Mouse (Mus musculus) lung, embryonic 16.5 days (tissue): ENCODE measurements at regions not wholly inside any gene's neighbourhood (a gene's known extent, or its start where the extent isn't known, plus 50 kb on each side); places are given as distances from the start of the nearest gene placed in this dataset.

Experiments used
- ATAC-seq: fragments of 200-750 bp; cut with Nextera tagmentation; 2 replicates; pipeline ENCODE4 v1.8.0; 2017; ENCODE audit warnings: low read depth, mild to moderate bottlenecking, moderate library complexity
- H3K27ac ChIP-seq: fragments of 300-500 bp; sonication (generic); 2 replicates; pipeline ENCODE4 v1.5.1; 2014; ENCODE audit warnings: mild to moderate bottlenecking, control low read depth, low read length
- H3K27me3 ChIP-seq: fragments of 300-500 bp; sonication (generic); 2 replicates; pipeline ENCODE4 v1.6.1; 2014; ENCODE audit warnings: low read depth, low read length, mixed read lengths; ENCODE audit not compliant: control insufficient read depth, insufficient read depth
- H3K36me3 ChIP-seq: fragments of 300-500 bp; sonication (generic); 2 replicates; pipeline ENCODE4 v1.6.1; 2014; ENCODE audit warnings: low read length; ENCODE audit not compliant: control insufficient read depth, insufficient read depth
- H3K4me1 ChIP-seq: fragments of 300-500 bp; sonication (generic); replicated peaks from 2 replicates; pipeline ENCODE4 v1.6.1; 2014; ENCODE audit warnings: low read length, mixed read lengths; ENCODE audit not compliant: control insufficient read depth, insufficient read depth
- H3K4me2 ChIP-seq: fragments of 300-500 bp; sonication (generic); 2 replicates; pipeline ENCODE4 v1.6.1; 2014; ENCODE audit warnings: low read depth, low read length, control low read depth
- H3K4me3 ChIP-seq: fragments of 300-500 bp; sonication (generic); 2 replicates; pipeline ENCODE4 v1.5.1; 2014; ENCODE audit warnings: mild to moderate bottlenecking, low read length, control low read depth
- H3K9ac ChIP-seq: fragments of 300-500 bp; sonication (generic); 2 replicates; pipeline ENCODE4 v1.6.1; 2014; ENCODE audit warnings: low read length, control low read depth
- H3K9me3 ChIP-seq: fragments of 300-500 bp; sonication (generic); 2 replicates; pipeline ENCODE4 v1.6.1; 2016; ENCODE audit warnings: low read length; ENCODE audit not compliant: control insufficient read depth
- WGBS: fragments of 180-500 bp; shearing (Covaris S2); extraction: QIAGEN DNeasy Blood & Tissue Kit; methylation state at CpG from one replicate; pipeline ENCODE4 v1.1.7; 2014; 5-methylcytosine and 5-hydroxymethylcytosine counted together

DNA sequence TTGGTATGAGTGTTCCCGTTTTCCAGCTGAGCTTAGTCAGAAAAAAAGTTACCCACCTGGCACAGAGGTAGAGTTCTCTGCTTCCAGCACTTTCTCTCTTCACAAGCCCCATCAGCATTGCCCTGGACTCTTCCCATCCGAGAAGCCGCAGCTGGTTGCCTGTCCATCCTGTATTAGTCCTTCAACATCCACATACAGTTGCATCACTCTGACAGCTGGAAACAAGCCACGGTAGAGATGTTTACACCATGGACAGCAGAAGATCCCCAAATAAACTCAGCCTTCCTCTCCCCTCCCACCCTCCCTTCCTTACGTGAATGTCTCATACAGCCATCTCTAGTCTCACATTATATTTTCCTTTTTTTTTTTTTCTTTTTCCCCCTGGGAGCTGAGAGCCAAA lies 304.9 kb downstream of the Gpam start:
- H3K36me3 ChIP-seq: no peaks in the 10 kb centered on the region
- ATAC-seq: peak; percentile 62; the same call in 1 of the 2 replicates
- H3K4me3 ChIP-seq: no peak overlapping the region
- H3K4me2 ChIP-seq: no peak overlapping the region
- no peak overlapping the region for H3K27ac ChIP-seq
- no peak overlapping the region for H3K9ac ChIP-seq
- no peaks in the 10 kb centered on the region for H3K9me3 ChIP-seq
- H3K27me3 ChIP-seq: no peaks in the 10 kb centered on the region
- WGBS: 45% methylated on average over 5 of the region's 5 CpGs
- H3K4me1 ChIP-seq: no peaks in the 10 kb centered on the region

DNA sequence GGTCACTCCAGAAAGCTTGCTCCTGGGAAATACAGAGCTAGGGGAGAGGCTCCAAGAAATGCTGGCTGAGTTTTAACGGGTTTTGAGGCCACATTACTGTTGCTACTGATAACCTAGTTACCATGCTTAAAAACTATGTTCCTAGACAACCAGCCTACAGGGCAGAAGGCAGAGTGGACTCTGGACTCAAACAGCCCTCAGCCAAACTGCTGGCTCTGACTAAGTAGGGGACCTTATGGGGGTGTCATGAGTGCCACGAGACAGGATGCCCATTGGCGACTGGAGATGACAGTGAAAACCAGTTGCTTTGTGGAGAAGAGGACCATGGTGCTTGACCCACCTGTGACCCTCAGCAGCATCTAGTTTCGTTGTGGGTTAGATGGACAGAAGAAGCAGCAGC lies 306.5 kb downstream of the Gpam start:
- no peak overlapping the region for H3K4me2 ChIP-seq
- no peaks in the 10 kb centered on the region for H3K4me1 ChIP-seq
- no peak overlapping the region for H3K27ac ChIP-seq
- H3K9ac ChIP-seq: no peak overlapping the region
- no peaks in the 10 kb centered on the region for H3K27me3 ChIP-seq
- no peaks in the 10 kb centered on the region for H3K36me3 ChIP-seq
- WGBS: 63% methylated on average over 4 of the region's 4 CpGs
- ATAC-seq: no peak
- no peaks in the 10 kb centered on the region for H3K9me3 ChIP-seq
- no peak overlapping the region for H3K4me3 ChIP-seq

DNA sequence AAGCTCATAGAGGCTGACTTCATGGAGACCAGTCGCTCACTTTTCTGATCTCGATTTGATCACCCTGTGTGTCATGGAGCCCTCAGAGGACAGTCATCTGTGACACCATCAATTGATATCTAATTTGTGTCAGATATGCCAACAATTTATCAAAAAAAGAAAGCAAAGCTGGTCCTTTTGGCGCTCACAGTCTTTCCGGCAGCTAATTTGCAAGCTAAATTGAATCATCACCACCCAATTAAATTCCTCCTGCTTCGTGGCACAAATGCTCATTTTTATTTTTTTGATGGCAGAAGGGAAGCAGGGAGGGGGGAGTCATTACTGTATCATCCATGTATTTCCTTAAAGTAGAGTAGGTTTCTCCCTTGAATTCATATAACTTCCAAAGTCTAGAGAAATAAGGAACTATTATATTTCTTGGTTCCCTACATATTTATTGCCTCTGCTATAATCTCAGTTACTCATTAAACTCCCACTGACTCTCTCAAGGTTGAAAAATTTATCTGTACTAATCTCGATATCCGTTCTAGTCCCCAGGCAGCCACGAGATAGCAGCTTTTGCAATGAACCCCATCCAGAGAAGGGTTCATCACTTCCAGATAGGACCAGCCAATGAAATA lies 325.8 kb downstream of the Gpam start:
- ATAC-seq: no peak
- Histone ChIP-seq H3K4me2 (no peak overlapping the region), H3K36me3 (no peaks in the 10 kb centered on the region), H3K27me3 (no peaks in the 10 kb centered on the region), H3K9me3 (no peaks in the 10 kb centered on the region), H3K4me3 (no peak overlapping the region), H3K4me1 (no peaks in the 10 kb centered on the region), H3K9ac (no peak overlapping the region), H3K27ac (no peak overlapping the region)
- WGBS: 57% methylated on average over 8 of the region's 8 CpGs

DNA sequence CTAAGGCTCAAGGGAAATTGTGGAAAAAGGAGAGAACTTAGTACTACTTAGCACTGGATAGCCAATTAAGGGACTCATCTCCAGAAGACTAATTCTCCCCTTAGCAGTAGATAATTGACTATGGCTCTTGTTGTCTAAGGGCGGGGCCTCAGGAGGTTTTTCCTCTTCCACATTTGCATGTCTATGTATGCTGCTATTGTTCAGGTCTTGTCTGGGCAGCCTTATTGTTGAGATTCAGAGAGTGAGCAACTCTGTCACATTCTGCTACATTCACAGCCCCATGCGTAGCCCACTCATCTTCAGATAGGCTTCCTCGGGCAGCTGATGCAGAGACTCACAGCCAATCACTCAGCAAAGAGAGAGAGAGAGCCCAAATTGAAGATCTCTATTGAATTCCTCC lies 339.9 kb downstream of the Gpam start:
- no peaks in the 10 kb centered on the region for H3K9me3 ChIP-seq
- ATAC-seq: no peak
- 85% methylated on average over 3 of the region's 3 CpGs for WGBS
- no peak overlapping the region for H3K4me3 ChIP-seq
- H3K36me3 ChIP-seq: no peaks in the 10 kb centered on the region
- no peaks in the 10 kb centered on the region for H3K27me3 ChIP-seq
- H3K27ac ChIP-seq: no peak overlapping the region
- no peak overlapping the region for H3K4me2 ChIP-seq
- no peak overlapping the region for H3K9ac ChIP-seq
- no peaks in the 10 kb centered on the region for H3K4me1 ChIP-seq

DNA sequence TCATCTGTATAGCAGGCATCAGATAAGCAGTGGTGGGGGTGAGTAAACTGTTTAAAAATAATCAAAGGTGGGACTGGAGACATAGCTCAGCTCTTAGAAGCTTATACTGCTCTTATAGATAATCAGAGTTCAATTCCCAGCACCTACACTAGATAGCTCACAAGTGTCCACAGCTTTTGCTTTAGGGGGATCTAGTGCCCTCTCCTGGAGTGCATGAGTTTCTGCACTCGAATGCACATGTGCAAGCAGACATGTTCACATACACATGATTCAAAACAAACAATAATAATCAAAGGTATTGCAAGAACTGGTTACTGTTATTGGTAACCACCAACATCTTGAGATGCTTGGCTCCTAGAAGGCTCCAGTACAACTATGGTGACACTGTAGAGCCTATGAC lies 343.3 kb downstream of the Gpam start:
- Histone ChIP-seq H3K36me3 (no peaks in the 10 kb centered on the region), H3K27me3 (no peaks in the 10 kb centered on the region), H3K27ac (no peak overlapping the region), H3K9ac (no peak overlapping the region), H3K4me2 (no peak overlapping the region), H3K4me1 (no peaks in the 10 kb centered on the region), H3K9me3 (no peaks in the 10 kb centered on the region), H3K4me3 (no peak overlapping the region)
- WGBS: 52% methylated on average over 1 of the region's 1 CpGs
- ATAC-seq: no peak

DNA sequence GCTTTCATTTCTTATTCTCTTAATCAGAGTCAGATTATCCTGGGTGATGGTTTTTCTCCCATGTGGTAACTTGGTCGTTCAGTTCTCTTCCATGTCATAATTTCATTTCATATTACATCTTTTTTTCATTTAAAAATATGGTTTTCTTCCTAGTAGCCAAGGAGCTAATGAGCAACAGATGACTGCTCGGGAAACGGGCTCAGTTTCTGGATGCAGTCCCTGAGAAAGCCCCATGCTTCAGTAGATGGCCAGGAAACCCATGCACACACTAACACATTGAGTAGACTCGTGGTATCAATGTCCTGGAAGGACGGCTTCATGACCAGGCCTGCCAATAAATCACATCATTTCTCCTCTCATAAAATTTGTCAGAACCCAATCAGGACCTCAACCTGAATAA lies 369.3 kb downstream of the Gpam start:
- Histone ChIP-seq H3K4me3 (no peak overlapping the region), H3K36me3 (no peaks in the 10 kb centered on the region), H3K4me2 (no peak overlapping the region), H3K9ac (no peak overlapping the region), H3K27me3 (no peaks in the 10 kb centered on the region), H3K27ac (no peak overlapping the region), H3K9me3 (no peaks in the 10 kb centered on the region), H3K4me1 (no peaks in the 10 kb centered on the region)
- 74% methylated on average over 5 of the region's 5 CpGs for WGBS
- no peak for ATAC-seq

DNA sequence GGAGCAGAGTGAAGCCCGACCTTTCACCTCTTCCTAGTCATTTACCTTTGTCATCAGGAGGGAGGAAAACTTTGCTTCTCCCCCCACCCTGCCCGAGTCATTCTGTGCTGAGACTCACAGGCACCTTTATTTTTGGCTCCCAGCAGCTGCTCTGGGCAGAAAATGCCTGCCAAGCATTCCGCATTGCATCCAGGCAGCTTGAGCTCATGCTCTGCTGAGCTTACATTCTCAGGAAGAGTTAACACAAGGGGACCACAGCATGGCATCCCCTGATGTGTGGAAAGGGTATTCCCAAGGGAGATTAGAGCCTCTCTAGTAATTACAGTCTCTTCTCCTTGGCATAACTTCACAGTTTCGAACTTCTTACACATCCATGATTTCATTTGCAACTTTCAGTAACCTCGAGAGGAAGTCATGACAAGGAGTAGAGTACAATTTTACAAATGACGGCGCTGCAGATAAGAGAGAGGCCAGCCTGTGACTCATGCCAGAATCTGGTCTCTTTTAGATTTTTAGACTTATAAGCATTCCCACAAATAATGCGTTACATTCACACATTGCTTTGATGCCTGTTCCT lies 370.3 kb downstream of the Gpam start:
- no peak overlapping the region for H3K9ac ChIP-seq
- H3K27me3 ChIP-seq: no peaks in the 10 kb centered on the region
- WGBS: 42% methylated on average over 8 of the region's 8 CpGs
- no peaks in the 10 kb centered on the region for H3K9me3 ChIP-seq
- ATAC-seq: no peak
- H3K4me2 ChIP-seq: no peak overlapping the region
- H3K36me3 ChIP-seq: no peaks in the 10 kb centered on the region
- no peak overlapping the region for H3K4me3 ChIP-seq
- H3K27ac ChIP-seq: no peak overlapping the region
- no peaks in the 10 kb centered on the region for H3K4me1 ChIP-seq

DNA sequence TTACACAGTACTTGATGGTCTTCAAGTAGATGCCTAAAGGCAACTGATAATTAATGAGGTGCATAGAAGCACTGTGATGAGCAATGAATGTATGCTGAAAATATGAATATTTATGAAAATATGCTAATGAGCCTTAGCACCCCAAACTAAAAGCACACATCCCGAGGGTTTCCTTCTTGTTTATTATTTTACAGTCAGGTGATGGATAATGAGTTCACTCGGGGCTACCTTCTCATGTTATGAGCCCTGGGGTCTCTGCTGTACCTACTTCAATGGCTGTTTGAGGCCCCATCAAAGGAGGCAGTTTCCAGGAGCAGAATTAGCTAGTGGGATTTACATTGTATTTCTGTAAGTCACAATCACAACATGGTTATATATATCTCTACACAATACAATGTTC lies 371.6 kb downstream of the Gpam start:
- H3K36me3 ChIP-seq: no peaks in the 10 kb centered on the region
- ATAC-seq: no peak
- no peaks in the 10 kb centered on the region for H3K4me1 ChIP-seq
- no peak overlapping the region for H3K4me2 ChIP-seq
- H3K9me3 ChIP-seq: no peaks in the 10 kb centered on the region
- no peak overlapping the region for H3K9ac ChIP-seq
- H3K4me3 ChIP-seq: no peak overlapping the region
- H3K27me3 ChIP-seq: no peaks in the 10 kb centered on the region
- 42% methylated on average over 2 of the region's 2 CpGs for WGBS
- no peak overlapping the region for H3K27ac ChIP-seq

DNA sequence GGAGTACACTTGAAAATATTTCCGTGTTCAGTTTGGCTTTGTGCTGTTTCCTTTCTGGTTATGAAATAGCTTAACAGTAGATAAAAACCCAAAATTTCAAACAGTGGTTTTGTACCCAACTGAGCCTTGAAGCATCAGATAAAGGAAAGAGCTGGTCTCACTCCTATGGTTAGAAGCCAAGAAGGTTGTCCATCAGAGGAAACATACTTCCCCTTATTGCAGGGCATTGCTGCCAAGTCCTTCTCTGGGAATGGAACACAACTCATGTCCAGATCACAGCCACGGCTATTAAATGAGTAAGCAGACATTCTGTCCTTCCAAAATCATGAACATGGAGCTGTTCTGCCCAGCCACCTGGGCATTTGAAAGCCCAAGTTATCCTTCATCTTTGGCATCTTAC lies 393.1 kb downstream of the Gpam start:
- no peak overlapping the region for H3K4me2 ChIP-seq
- H3K4me1 ChIP-seq: no peaks in the 10 kb centered on the region; the same call in 1 of the 2 replicates
- 61% methylated on average over 2 of the region's 2 CpGs for WGBS
- no peak overlapping the region for H3K27ac ChIP-seq
- no peaks in the 10 kb centered on the region for H3K27me3 ChIP-seq
- H3K4me3 ChIP-seq: no peak overlapping the region
- H3K36me3 ChIP-seq: no peaks in the 10 kb centered on the region
- no peak for ATAC-seq
- H3K9ac ChIP-seq: no peak overlapping the region
- no peaks in the 10 kb centered on the region for H3K9me3 ChIP-seq

DNA sequence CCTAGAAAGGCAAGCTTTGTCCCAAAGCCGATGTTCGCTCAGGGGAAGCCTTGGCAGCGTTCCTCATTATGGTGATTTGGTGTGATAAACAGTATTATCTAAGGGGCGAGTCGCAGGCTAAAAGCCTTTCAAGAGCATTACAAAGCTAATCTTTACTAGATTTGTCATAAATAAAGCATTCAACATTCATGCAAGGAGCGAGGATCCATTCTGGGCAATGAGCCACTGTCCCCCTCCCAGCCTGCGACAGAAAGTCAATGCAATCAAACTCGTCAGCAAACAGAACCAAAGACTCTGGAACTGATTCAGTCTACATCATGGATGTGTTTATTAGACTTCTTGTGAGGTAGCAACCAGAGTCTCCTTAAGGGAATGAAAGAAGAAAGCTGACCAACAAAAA lies 395.3 kb downstream of the Gpam start:
- Histone ChIP-seq H3K27me3 (no peaks in the 10 kb centered on the region), H3K36me3 (no peaks in the 10 kb centered on the region), H3K4me2 (no peak overlapping the region), H3K4me1 (no peaks in the 10 kb centered on the region; the same call in 1 of the 2 replicates), H3K27ac (no peak overlapping the region), H3K9ac (no peak overlapping the region), H3K9me3 (no peaks in the 10 kb centered on the region), H3K4me3 (no peak overlapping the region)
- ATAC-seq: peak; percentile 91
- 44% methylated on average over 8 of the region's 8 CpGs for WGBS
